Mouse (Mus musculus): ENCODE data around the gene Gm6268. TPM values are rescaled to one million over a fixed set of nuclear protein-coding genes. Genes with fewer than 3 reads are reported as not detected.

The Gm6268 gene
- polyA plus RNA-seq, 1 experiment from 2014 or later = not detected

Small RNA genes within 50 kb of the gene (microRNA-seq; reads per million reads assigned to microRNA genes)
- not detected for gene Gm44485

Other genes with a start within 250 kb of the Gm6268 start
- gene Zcchc12, start 205.4 kb upstream of the Gm6268 start, polyA plus RNA-seq (2016; fragmentation: Nextera tagmentation; extraction: Ambion mirVana) = 5.0 and 8.0 TPM in 2 replicates
- 0.29 and 0.72 TPM in 2 replicates for gene Lonrf3, start 72.9 kb upstream of the Gm6268 start, polyA plus RNA-seq (2016; fragmentation: Nextera tagmentation; extraction: Ambion mirVana)
- not detected in 2 replicates for gene Gm14569, start 90.5 kb downstream of the Gm6268 start, polyA plus RNA-seq (2016; fragmentation: Nextera tagmentation; extraction: Ambion mirVana)
- gene Pgrmc1, start 196.9 kb downstream of the Gm6268 start, polyA plus RNA-seq (2016; fragmentation: Nextera tagmentation; extraction: Ambion mirVana) = 328 and 337 TPM in 2 replicates
- gene Akap17b, start 244.1 kb downstream of the Gm6268 start, polyA plus RNA-seq (2016; fragmentation: Nextera tagmentation; extraction: Ambion mirVana) = 2.7 and 2.9 TPM in 2 replicates